Mouse (Mus musculus): ENCODE measurements around the gene Uso1.

- TF ChIP-seq CTCF (IDR thresholded peaks at IDR 0.05; ENCODE audit: control insufficient read depth, insufficient read depth, insufficient replicate concordance, low read depth, low read length) (no peak), POLR2A (IDR thresholded peaks at IDR 0.05; ENCODE audit: control insufficient read depth, low read depth, low read length) (no peak)
Measured at GRCm38 (mm10) chr5:92234939-92235557, 97.3 kb downstream of the Uso1 start.
